In the genomic region with DNA sequence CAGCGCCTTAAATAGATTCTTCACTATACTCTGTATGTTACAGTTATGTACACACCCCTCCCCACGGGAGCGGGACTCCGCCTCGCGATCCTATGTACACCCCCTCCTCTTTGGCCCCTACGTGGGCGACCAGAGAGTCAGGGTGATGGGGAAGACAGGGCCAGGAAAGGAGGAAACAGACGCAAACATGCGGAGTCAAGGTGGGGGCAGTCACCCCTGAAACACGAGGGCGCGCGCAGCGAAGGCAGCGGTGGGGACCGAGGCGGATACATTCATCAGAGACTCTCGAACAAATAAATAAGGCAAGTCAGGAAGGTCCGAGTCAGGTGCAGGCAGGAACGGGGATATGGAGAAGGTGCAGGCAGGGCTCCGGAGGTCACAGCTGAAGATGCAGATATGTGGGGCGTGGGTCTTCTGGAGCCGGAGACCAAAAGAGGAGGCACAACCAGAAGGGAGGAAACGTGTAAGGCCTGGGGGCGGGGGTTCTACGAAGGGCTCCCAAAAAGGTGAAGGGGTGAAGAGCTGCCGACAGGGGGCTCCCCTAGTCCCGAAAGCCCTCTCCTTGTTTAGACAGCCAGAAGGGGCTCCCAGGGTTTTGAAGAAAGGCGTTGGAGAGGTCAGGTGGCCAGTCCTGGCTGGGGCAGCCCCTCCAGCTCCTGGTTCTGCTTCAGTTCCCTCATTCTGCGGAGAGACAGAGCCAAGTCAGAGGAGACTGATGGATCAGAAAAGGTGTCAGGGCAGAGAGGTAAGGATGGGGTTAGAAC, we compare ENCODE assay signal across 8 mouse cellular contexts. TPM values are rescaled to one million over a fixed set of nuclear protein-coding genes. Genes with fewer than 3 reads are reported as not detected.
A peak's percentile ranks its signal among the peaks of the same experiment; 100 is the strongest.
DNase-seq lines count a peak whose midpoint lies in the region; ATAC-seq lines count a peak whose summit lies in the region.

No protein-coding gene starts in this region.

- H3K27me3 ChIP-seq in intestine, embryonic 14.5 days (replicated peaks; ENCODE audit: control insufficient read depth, insufficient read depth, low read length), result no peaks in the 10 kb centered on the region
- H3K27me3 ChIP-seq in limb, embryonic 11.5 days (ENCODE audit: control insufficient read depth, insufficient read depth, low read length), result no peaks in the 10 kb centered on the region
- no peaks in the 10 kb centered on the region for H3K27me3 ChIP-seq in midbrain, embryonic 11.5 days (ENCODE audit: control insufficient read depth, insufficient read depth, low read length)

- H3K27ac ChIP-seq in intestine, embryonic 14.5 days (ENCODE audit: low read depth), result peak overlapping the region; percentile 96
- peak overlapping the region; percentile 89 for H3K27ac ChIP-seq in limb, embryonic 11.5 days (replicated peaks; ENCODE audit: low read depth, low read length)
- H3K27ac ChIP-seq in midbrain, embryonic 11.5 days (ENCODE audit: low read depth, low read length), result peak overlapping the region; percentile 94

- WGBS in intestine, embryonic 14.5 days, result under 1% methylated on average over 31 of the region's 31 CpGs
- under 1% methylated on average over 31 of the region's 31 CpGs for WGBS in limb, embryonic 11.5 days
- under 1% methylated on average over 31 of the region's 31 CpGs for WGBS in midbrain, embryonic 11.5 days

- H3K36me3 ChIP-seq in intestine, embryonic 14.5 days (ENCODE audit: control insufficient read depth, insufficient read depth, low read length), result peaks cover 39% of the 10 kb centered on the region
- peaks cover 6% of the 10 kb centered on the region for H3K36me3 ChIP-seq in limb, embryonic 11.5 days (ENCODE audit: control insufficient read depth, insufficient read depth, low read length)
- 0 out of 2 replicates have a peak, but pooled peaks cover 7% of the 10 kb centered on the region for H3K36me3 ChIP-seq in midbrain, embryonic 11.5 days (ENCODE audit: control insufficient read depth, insufficient read depth, low read length)

- ATAC-seq in intestine, embryonic 14.5 days (replicated peaks; ENCODE audit: low FRiP score, low TSS enrichment, low read depth), result peak; percentile 18
- peak; percentile 31 for ATAC-seq in limb, embryonic 11.5 days (ENCODE audit: insufficient number of reproducible peaks, low FRiP score, low TSS enrichment, low read depth)
- ATAC-seq in midbrain, embryonic 11.5 days (ENCODE audit: low FRiP score), result peak; percentile 36

- peak; percentile 41 to 48 for DNase-seq in left cerebral cortex, adult 18-20 months (ENCODE audit: low spot score in 2 of 2)
- DNase-seq in left cerebral cortex, adult 11 months (ENCODE audit: low spot score), result no peak
- peak; percentile 92 for DNase-seq in embryo, embryonic 10.5 days (ENCODE audit: low spot score)
- DNase-seq in gastrocnemius, postnatal 25 days, result peak; percentile 74
- peak; percentile 88 for DNase-seq in intestine, embryonic 14.5 days (ENCODE audit: low spot score)
- peak; percentile 89 for DNase-seq in limb, embryonic 11.5 days (ENCODE audit: low spot score)
- DNase-seq in midbrain, embryonic 11.5 days (ENCODE audit: low spot score, missing footprints), result peak; percentile 97
- DNase-seq in spleen, adult 18-20 months, result peak; percentile 80 to 86

- H3K4me3 ChIP-seq in intestine, embryonic 14.5 days (ENCODE audit: low read depth, low read length), result peak overlapping the region; percentile 70
- peak overlapping the region; percentile 57 for H3K4me3 ChIP-seq in limb, embryonic 11.5 days (ENCODE audit: low read depth, low read length)
- H3K4me3 ChIP-seq in midbrain, embryonic 11.5 days (ENCODE audit: low read depth, low read length), result peak overlapping the region; percentile 58

- peak overlapping the region; percentile 72 for H3K9ac ChIP-seq in intestine, embryonic 14.5 days (ENCODE audit: low read length)
- peak overlapping the region; percentile 69 for H3K9ac ChIP-seq in limb, embryonic 11.5 days (ENCODE audit: low read length)
- H3K9ac ChIP-seq in midbrain, embryonic 11.5 days (ENCODE audit: low read length), result peak overlapping the region; percentile 87

- H3K4me1 ChIP-seq in intestine, embryonic 14.5 days (replicated peaks; ENCODE audit: control insufficient read depth, insufficient read depth, low read length), result peaks cover 21% of the 10 kb centered on the region
- peaks cover 15% of the 10 kb centered on the region for H3K4me1 ChIP-seq in limb, embryonic 11.5 days (ENCODE audit: control insufficient read depth, insufficient read depth, low read length)
- H3K4me1 ChIP-seq in midbrain, embryonic 11.5 days (ENCODE audit: control insufficient read depth, insufficient read depth, low read length), result peaks cover 19% of the 10 kb centered on the region

- H3K9me3 ChIP-seq in intestine, embryonic 14.5 days (ENCODE audit: control insufficient read depth, low read length), result no peaks in the 10 kb centered on the region
- H3K9me3 ChIP-seq in limb, embryonic 11.5 days (ENCODE audit: control insufficient read depth, low read length), result no peaks in the 10 kb centered on the region
- H3K9me3 ChIP-seq in midbrain, embryonic 11.5 days (ENCODE audit: control insufficient read depth, low read length), result no peaks in the 10 kb centered on the region

- H3K4me2 ChIP-seq in intestine, embryonic 14.5 days (ENCODE audit: low read length), result peak overlapping the region; percentile 66
- H3K4me2 ChIP-seq in limb, embryonic 11.5 days (ENCODE audit: low read depth, severe bottlenecking), result peak overlapping the region; percentile 89
- H3K4me2 ChIP-seq in midbrain, embryonic 11.5 days, result peak overlapping the region; percentile 97

RNA-seq across cellular contexts. Expression of a gene that starts 0.5 kb away (rescaled TPM):
- 10 to 100 TPM; 47.5 to 52.8 TPM for total RNA-seq in left cerebral cortex, adult 18-20 months (2021)
- 10 to 100 TPM; 81.6 to 82.3 TPM for total RNA-seq in gastrocnemius, postnatal 25 days (2021)
- polyA plus RNA-seq in intestine, embryonic 14.5 days (2014; fragmentation: Nextera tagmentation; extraction: Ambion mirVana), result 140 and 154 TPM in 2 replicates
- polyA plus RNA-seq in limb, embryonic 11.5 days (2014; fragmentation: Nextera tagmentation; extraction: Ambion mirVana), result 156 and 173 TPM in 2 replicates
- polyA plus RNA-seq in midbrain, embryonic 11.5 days (2014; fragmentation: Nextera tagmentation; extraction: Ambion mirVana), result 138 and 139 TPM in 2 replicates

RNA-seq across cellular contexts. Expression of a gene that starts 12.8 kb away (rescaled TPM):
- total RNA-seq in left cerebral cortex, adult 18-20 months (2021), result 1 to 10 TPM; 7.3 to 8.8 TPM
- 1,000 to 10,000 TPM; 7,828 to 7,878 TPM for total RNA-seq in gastrocnemius, postnatal 25 days (2021)
- polyA plus RNA-seq in intestine, embryonic 14.5 days (2014; fragmentation: Nextera tagmentation; extraction: Ambion mirVana), result 13.5 and 16.3 TPM in 2 replicates
- polyA plus RNA-seq in limb, embryonic 11.5 days (2014; fragmentation: Nextera tagmentation; extraction: Ambion mirVana), result 49.4 and 53.3 TPM in 2 replicates
- 13.8 and 14.3 TPM in 2 replicates for polyA plus RNA-seq in midbrain, embryonic 11.5 days (2014; fragmentation: Nextera tagmentation; extraction: Ambion mirVana)

RNA-seq across cellular contexts. Expression of a gene that starts 15.3 kb away (rescaled TPM):
- total RNA-seq in left cerebral cortex, adult 18-20 months (2021), result 100 to 1,000 TPM; 224 to 231 TPM
- total RNA-seq in gastrocnemius, postnatal 25 days (2021), result 100 to 1,000 TPM; 284 to 293 TPM
- 2,271 and 2,344 TPM in 2 replicates for polyA plus RNA-seq in intestine, embryonic 14.5 days (2014; fragmentation: Nextera tagmentation; extraction: Ambion mirVana)
- polyA plus RNA-seq in limb, embryonic 11.5 days (2014; fragmentation: Nextera tagmentation; extraction: Ambion mirVana), result 2,040 and 2,092 TPM in 2 replicates
- 1,303 and 1,326 TPM in 2 replicates for polyA plus RNA-seq in midbrain, embryonic 11.5 days (2014; fragmentation: Nextera tagmentation; extraction: Ambion mirVana)

RNA-seq across cellular contexts. Expression of a gene that starts 18.1 kb away (rescaled TPM):
- total RNA-seq in left cerebral cortex, adult 18-20 months (2021), result 100 to 1,000 TPM; 217 to 224 TPM
- 10 to 100 TPM; 36.9 to 37.3 TPM for total RNA-seq in gastrocnemius, postnatal 25 days (2021)
- polyA plus RNA-seq in intestine, embryonic 14.5 days (2014; fragmentation: Nextera tagmentation; extraction: Ambion mirVana), result 16.2 and 17.2 TPM in 2 replicates
- polyA plus RNA-seq in limb, embryonic 11.5 days (2014; fragmentation: Nextera tagmentation; extraction: Ambion mirVana), result 8.2 and 11.8 TPM in 2 replicates
- 6.6 and 6.7 TPM in 2 replicates for polyA plus RNA-seq in midbrain, embryonic 11.5 days (2014; fragmentation: Nextera tagmentation; extraction: Ambion mirVana)

RNA-seq across cellular contexts. Expression of a gene that starts 22.5 kb away (rescaled TPM):
- total RNA-seq in left cerebral cortex, adult 18-20 months (2021), result 100 to 1,000 TPM; 120 to 124 TPM
- 100 to 1,000 TPM; 307 to 310 TPM for total RNA-seq in gastrocnemius, postnatal 25 days (2021)
- polyA plus RNA-seq in intestine, embryonic 14.5 days (2014; fragmentation: Nextera tagmentation; extraction: Ambion mirVana), result 155 and 158 TPM in 2 replicates
- 141 and 148 TPM in 2 replicates for polyA plus RNA-seq in limb, embryonic 11.5 days (2014; fragmentation: Nextera tagmentation; extraction: Ambion mirVana)
- polyA plus RNA-seq in midbrain, embryonic 11.5 days (2014; fragmentation: Nextera tagmentation; extraction: Ambion mirVana), result 134 and 142 TPM in 2 replicates
